Mouse (Mus musculus) gastrocnemius, postnatal 14 days (tissue): ENCODE measurements around the gene Lst1. TPM values are rescaled to one million over a fixed set of nuclear protein-coding genes. Genes with fewer than 3 reads are reported as not detected.

Experiments
- DNase-seq: peaks from one replicate; pipeline ENCODE4 v3.0.0; 2021; ENCODE audit warnings: mixed read lengths
- intact Hi-C: fragments of 180-260 bp; cut with DNase I; formaldehyde crosslinking; loops from one replicate; pipeline ENCODE4 v1.15.1; 2025; ENCODE audit warnings: low total_unique reads
- total RNA-seq, 2 experiments: library from RNA; stranded (reverse); gene quantifications; 2 replicates each; pipeline ENCODE4 v1.2.3; 2021

Gene Lst1
- total RNA-seq, 2 experiments from 2014 or later, result 1.5 to 2.8 TPM

DNA sequence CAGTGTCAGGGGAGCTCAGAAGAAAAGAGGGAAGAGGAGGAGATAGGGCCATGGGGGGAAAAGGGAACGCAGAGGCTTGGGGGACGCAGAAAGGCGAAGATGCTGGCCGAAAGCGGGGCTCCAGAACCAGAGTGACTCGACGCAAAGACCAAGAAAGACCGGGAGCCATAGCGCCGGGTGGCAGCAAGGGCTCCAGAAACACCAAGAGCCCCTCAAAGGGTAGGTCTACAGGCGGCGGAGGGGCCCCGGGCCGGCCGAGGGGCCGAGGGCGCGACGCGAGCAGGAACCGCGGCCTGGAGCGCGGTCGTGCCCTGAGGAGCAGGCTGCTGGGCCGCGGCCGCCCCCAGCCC, 24.0 kb downstream of the Lst1 start:
- no peak for DNase-seq
- intact Hi-C loops, result no loop called here

DNA sequence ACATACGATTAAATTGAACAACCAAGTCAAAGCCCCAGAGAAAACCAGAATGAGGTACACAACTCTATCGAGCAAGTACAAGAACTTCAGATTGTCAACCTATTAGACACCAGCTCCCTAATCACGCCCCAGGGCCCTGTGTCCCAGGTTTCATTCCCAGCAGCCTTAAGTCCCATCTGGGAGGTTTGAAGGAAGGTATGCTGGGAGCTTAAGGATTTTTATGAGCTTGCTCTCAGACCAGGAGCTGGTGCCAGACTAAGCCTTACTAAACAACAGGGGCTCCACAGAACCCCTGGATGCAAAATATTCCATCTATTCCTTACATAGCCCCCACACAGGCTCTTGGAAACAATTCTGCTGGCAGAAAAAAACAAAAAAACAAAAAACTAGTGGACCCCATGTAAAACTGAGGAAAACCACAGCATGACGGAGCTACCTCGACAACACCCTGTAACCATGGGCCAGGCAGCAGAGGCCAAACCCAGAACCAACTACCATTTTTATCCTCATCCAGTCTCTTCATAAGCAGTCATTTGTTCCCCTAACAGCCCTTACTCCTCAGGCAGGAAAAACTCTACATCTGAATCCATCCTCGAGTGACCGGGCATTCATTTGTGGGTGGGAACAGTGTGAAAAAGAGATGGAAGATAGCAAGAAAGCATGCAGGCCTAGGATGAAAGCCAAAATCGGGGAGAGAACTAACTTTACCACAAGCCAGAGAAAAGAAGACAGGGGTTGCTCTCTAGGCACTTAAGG, 24.7 kb downstream of the Lst1 start:
- intact Hi-C loops, result no loop called here
- no peak for DNase-seq

DNA sequence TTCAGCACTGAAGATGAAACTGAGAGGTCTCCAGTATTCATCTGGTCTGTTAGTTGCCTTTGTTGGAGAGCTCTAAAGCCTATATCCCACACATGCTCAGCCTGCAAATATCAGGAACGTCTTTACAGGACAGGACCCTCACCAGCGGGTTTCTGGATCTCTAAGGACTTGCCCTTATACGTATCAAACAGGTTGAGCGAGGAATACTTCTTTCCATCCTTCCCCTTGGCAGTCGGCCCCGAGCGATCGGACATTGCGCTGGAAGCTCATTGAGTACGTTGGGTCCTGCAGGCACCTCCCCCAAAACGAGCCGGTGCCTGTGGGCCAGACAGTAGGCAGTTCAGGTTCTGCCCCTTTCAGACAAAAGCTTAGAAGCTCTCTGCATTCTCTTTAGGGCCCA, 25.5 kb downstream of the Lst1 start:
- no peak for DNase-seq
- intact Hi-C loops, result no loop called here

DNA sequence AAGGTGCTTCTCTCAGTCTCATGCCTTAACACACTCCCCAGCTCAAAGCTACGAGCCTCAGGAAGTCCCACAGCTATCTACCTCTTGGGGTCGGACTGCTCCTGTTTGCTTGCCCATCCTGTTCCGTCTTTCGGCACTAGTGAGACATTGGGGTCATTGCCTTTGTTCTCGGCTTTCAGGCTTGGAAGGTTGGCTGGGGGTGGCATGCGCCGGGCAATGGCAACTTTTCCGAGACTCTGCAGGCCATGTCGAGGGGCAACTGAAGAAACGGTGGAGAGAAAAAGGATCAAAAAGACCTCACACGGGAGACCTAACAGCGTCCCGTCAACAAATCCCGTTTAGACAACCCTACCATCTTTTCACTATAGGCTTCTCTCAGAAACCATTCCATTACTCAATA, 26.1 kb downstream of the Lst1 start:
- intact Hi-C loops, result no loop called here
- DNase-seq, result no peak

DNA sequence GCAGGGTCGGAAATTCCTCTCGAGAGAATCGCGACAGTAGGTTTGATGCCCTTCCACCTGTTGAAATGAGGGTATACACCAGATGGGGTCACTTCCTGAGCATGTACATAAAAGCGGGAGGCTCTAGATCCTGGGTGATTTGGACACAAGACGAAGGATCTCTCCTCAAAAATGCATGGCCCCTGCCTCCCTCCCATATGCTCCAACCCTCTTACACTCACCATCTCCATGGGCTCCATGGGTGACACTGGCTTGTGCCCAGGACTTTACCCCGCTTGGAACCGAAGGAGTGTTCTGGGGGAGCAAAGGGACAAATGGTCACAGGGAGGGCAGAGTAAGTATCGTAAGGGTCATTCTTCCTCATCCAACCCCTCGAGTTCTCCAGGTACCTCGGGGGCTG, 26.8 kb downstream of the Lst1 start:
- no peak for DNase-seq
- intact Hi-C loops, result no loop called here

DNA sequence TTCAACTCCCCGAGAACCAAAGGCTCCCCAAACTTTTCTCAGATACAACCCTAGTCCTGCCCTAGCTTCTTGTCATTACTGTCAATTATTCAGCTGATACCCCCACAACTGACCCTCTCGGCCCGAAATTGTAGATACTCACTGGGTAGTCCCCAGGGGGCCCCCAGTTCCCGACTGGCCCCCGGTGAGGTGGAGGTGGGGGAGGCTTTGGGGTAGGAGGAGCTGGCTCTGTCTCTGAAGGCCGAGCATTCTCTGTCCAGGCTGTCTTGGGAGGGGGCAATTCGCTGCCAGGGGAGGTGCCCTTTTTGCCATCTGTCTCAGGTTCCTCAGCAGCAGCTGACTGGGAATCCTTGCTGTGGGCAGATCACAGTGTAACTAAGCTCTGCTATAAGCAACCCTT, 28.6 kb downstream of the Lst1 start:
- no peak for DNase-seq
- intact Hi-C loops, result no loop called here

DNA sequence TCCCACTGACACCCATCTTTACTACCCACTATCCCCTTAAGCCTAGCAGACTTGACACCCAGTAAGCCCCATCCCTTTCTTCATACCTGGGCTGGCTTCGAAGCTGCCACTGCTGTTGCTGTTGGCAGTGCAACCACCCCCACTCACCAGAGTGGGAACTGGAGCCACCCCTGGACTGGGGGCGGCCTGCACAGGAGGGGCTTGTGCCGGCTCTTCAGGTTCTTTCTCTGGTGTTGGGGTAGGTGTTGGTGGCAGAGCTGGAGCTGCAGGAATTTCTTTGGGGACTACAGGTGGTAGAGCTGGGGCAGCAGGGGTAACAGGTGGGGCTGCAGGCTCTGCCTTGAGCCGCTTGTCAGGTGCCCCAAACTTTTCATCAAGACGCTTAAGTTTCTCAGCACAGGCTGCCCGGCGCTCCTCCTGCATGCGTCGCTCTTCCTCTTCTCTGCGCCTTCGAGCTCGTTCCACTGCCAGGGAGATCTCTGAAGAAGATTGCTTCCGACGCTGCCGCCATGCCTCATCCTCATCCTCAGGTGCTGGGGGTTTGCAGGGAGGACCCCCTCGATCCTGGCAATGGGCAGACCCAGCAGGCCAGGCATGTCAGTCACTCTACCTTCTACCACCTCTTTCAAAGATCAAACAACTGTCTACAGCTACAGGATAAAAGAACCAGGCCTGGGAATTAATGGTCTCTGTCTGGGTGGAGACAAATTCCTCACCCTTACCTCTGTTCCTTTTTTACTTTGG, 29.2 kb downstream of the Lst1 start:
- intact Hi-C loops, result no loop called here
- DNase-seq, result no peak

DNA sequence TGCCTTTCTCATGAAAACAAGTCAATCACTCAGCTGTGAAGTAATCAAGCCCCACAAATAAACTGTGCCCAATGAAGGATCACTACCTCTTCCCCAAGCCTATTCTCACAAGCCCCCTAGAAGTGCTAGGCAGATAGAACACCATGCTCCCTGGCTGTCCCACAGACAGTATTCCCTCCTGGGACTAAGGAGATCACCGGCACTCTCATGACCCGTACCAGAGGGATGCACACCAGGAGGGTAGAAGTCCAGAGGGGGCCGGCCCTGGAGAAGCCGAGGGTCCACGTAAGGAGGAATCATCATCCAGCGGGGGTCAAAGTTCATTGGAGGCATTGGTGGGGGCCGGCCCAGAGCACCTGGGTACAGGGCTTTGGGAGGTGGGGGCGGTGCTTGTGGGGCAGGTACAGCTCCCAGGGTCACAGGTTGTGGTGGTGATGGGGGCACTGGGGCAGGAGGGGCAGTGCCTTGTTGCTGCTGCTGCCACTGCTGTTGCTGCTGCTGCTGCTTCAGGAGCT, 30.5 kb downstream of the Lst1 start:
- intact Hi-C loops, result no loop called here
- no peak for DNase-seq

DNA sequence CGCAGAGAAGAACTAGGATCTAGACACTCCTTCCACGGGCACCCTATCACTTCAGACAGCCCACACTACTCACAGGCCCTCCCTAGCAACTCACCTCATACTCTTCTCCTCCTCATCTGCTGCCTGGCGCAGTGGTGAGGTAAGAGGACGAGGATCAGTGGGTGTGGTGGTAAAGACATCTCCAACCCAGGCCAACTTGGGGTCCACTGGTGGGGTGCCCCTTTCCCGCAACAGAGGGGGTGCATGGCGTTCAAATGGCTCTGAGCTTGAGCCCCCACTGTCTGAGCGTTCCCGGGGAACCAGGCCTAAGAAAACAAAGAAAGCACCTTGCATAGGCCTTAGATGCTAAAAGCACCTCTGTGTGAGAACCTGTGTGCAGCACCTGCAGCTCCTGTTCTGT, 31.0 kb downstream of the Lst1 start:
- DNase-seq, result no peak
- intact Hi-C loops, result no loop called here

DNA sequence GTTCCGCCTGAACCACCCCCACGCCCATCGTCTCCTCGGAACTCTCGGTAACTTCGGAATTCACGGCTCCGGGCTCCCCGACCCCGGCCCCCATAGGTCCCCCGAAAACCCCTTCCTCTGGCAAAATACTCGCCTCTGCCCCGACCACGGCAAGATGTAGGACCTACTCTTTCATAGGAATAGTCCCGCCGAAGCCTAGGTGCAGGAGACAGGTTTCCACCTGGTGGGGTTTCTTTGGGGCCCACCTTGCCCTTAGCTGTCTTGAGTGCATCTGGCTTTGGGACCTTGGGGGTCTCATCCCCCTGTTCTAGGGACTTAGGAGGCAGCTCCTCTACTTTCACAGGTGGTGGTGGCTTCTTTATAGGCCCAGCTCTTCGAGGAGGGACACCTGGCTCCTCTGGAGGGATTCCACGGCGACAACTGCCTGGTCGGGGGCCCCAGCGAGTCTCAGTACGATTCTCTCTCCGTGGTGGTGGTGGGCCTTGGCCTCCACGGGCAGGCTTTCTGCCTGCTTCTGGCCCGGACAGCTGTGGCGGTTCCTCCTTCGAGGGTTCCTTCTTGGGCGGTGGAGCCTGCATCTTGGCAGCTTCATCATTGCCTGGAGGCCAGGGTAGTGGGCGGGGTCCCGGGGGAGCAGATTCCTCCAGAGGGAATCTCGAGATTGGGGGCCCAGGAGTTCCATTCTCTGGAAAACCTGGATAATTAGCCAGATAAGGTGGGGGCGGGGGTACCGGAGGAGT, 31.6 kb downstream of the Lst1 start:
- intact Hi-C loops, result no loop called here
- DNase-seq, result no peak

DNA sequence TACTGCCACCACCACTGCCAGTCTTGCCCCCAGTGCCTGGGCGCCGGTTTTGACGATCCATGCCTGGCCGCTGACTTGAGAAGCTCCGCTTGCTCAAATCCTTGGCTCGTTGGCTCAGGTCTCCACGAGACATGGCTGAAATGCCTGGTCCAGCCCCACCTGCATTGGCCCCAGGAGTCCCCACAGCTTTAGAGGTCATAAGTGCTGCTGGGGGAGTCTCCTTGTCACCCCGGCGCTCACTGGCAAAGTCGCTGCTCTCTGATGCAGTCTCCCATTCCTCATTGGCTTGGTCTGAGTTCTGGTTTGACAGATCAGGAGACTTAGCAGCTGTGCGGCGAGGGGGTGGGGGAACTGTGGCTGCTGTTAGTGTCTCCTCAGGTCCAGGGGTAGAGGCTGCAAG, 32.8 kb downstream of the Lst1 start:
- DNase-seq, result no peak
- intact Hi-C loops, result no loop called here

DNA sequence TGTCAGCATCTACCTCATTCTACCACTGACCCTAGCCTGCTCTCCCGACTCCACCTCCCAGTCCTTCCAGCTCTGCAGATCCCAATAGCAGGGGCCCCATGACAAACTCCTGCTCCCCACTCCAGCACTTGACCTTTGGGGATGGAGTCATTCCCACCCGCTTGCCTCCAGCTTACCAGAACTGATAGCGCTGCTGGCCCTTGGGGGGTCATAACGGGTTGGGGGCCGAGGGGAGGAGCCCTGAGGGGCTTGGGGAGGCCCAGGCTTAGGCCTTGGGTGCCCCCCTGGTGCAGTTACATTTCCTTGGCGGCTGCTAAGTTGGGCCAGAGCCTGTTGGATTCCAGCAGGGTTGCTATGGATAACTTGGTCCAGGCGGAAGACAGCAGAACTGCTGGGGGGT, 33.6 kb downstream of the Lst1 start:
- intact Hi-C loops, result no loop called here
- no peak for DNase-seq

DNA sequence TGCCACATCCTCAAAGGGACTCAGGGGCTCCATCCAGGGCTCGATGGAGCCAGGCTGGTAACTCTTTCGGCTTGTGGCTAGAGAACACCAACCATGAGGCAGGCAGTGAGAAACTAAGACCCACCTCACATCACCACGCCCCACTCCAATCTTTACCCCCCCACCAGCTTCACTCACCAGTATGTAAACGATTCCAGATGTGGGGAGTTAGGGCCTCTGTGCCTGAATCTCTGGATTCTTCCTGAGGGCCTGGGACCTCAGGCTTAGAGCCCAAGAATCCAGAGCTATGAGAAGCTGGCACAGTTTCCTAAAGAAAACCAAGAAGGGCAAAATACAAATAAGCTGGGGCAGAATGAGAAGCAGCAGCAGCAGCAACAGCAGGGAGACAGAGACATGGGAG, 34.3 kb downstream of the Lst1 start:
- DNase-seq, result no peak
- intact Hi-C loops, result no loop called here

DNA sequence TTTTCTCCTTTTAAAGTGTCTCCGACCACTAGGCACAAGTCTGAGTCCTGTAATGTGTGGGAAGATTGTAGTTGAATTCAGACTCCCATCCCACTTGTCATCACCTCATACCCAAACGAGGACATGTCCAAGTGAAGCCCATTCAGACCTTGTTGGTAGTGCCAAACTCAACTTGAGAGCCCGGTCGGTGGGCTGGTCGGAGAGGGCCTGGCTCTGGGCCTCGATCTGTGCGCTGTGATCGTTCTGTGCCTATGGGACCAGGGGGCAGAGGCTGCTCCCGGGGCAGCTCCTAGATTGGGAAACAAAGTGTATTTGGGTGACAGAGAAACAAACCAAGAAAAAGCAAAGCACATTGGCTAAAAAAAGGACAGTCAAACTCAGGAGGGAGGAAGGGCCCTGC, 35.2 kb downstream of the Lst1 start:
- intact Hi-C loops, result no loop called here
- no peak for DNase-seq

DNA sequence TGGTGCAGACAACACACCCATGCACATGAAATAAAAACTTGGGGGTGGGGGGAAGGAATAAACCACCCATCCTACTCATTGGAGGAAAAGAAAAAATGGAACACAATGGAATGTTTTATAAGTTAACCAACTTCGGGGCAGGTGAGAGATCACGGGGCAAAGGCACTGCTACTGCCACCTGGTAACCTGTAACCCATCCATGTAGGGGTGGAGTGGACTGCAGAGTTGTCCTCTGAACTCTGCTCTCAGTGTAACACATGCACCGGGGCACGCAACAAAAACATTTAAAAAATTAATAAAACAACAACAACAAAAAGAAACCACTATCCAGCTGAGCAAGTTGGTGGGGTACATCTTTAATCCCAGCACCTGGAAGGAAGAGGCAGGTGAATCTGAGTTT, 36.1 kb downstream of the Lst1 start:
- DNase-seq, result no peak
- intact Hi-C loops, result no loop called here

DNA sequence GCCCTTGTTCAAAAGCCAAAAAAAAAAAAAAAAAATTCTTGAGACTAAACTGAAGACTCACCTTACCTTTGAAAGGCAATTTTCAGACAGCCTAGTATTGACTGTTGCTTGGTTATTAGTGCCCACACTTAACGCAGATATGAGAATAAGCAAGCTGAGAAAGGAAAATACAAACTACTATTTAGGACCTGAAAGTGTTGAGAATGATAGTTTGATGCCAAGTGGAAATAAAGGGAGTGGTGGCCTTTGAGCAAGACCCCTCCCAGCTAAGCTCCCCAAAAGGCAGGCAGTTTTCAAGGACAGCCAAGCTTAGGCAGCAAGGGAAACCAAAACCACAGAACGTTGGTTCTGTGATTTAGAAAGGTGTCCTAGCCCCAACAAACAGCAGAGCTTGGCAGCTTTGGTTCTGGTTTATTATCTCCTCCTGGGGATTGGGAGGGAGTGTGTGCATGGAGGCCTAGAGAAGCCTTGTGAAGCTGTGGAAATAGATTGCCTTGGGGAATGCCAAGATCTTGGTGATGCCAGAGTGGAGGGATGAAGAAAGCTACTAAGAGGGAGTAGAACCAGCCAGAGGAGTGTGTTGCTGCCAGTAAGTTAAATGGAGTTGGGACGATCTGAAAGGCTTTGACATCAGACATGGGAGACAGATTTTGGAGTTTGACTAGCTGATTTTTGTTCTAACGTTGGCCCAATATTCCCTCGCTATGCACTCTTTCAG, 40.2 kb downstream of the Lst1 start:
- no peak for DNase-seq
- intact Hi-C loops, result no loop called here

DNA sequence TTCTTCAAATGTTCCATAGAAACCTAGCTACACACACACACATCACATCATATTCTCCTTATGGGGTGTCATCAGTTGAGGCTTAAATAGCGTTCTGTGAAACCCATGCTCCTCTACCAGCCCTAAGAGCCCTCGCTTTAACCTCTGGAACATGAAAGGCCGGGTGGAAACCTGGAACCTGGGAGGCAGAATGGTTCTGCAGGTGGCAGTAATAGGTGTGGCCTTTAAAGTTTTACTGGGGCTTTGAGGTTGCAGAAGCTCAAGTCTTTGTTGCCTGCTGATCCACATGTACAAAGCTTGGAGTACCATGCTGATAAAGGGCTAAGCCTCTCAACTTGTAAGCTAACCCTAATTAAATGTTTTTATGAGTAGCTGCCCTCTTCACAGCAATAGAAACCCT, 40.9 kb downstream of the Lst1 start:
- intact Hi-C loops, result no loop called here
- no peak for DNase-seq

DNA sequence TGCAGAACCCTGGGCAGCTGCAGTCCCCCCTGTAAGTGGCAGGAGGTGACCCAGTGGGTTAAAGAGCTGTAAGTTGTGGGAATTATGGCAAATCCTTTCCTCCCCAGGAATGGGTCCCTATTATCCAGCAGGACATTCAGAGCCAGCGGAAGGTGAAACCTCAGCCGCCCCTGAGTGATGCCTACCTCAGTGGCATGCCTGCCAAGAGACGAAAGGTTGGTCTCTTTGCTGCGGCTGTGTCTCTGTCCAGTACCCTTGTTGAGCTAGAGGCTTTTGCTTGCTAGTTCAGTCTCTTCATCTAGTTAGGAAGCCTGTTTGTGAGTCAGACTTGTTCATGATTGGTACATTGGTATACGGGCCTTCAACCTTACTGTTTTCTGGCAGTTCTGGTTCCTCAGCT, 42.1 kb downstream of the Lst1 start:
- no peak for DNase-seq

DNA sequence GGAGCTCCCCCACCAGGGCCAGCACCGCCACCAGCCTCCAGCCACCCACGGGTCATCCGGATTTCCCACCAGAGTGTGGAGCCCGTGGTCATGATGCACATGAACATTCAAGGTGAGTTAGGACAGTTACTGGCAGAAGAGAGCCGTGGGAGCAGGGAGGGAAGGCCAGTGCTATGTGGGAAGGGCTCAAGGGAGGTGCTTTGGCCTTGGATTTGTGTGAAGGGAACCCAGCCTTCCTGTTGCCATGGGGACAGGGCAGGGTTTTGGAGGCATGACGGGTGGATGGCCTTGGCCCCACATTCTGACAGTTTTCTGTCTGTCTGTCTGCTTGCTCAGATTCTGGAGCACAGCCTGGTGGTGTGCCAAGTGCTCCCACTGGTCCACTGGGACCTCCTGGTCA, 46.3 kb downstream of the Lst1 start:
- DNase-seq, result no peak
- intact Hi-C loops, result no loop called here

More for the DNA sequence above, 42.1 kb downstream of the Lst1 start:
- intact Hi-C loops, result no loop called here

DNA sequence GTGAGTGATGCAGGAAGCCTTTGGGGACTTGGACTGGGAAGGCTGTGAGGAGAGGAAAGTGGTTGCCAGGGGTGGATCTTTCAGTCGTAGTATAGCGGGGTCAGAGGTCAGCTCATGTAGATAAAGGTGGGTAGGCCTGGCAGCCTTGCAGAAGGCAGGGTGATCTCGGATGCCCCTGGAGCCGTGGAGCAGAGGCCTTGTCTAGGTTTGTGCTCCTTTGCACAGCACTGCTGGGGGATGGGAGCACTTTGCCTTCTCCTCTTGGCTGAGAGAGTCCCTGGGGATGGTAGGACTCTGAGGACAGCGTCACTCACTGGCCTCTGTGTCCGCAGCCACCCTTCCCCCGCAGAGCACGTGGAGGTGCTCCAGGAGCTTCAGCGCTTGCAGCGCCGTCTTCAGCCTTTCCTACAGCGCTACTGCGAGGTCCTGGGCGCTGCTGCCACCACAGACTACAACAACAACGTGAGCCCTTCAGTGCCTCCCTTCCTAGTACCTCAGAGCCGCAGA, 47.7 kb downstream of the Lst1 start:
- DNase-seq, result no peak
- intact Hi-C loops, result no loop called here
